Mouse (Mus musculus) right cerebral cortex, postnatal 25 days (tissue): ENCODE results near the gene Ubr7.

ENCODE experiments used
- DNase-seq: peaks from one replicate; pipeline ENCODE4 v3.0.0; 2022

Ubr7 gene

GRCm38 (mm10) chr12:102743589-102744574, 13.9 kb upstream of the Ubr7 start, which contains the start of the genes Moap1 and Tmem251:
Moap1 (minus strand) TSS chr12:102743661.
Tmem251 (plus strand) TSS chr12:102743762.
- DNase-seq, result peak; percentile 93

- DNase-seq, result no peak
Measured at GRCm38 (mm10) chr12:102744839-102745238, 12.9 kb upstream of the Ubr7 start.

GRCm38 (mm10) chr12:102748256-102748655, 9.5 kb upstream of the Ubr7 start:
- no peak for DNase-seq

- no peak for DNase-seq
Measured at GRCm38 (mm10) chr12:102756304-102756703, 1.5 kb upstream of the Ubr7 start.

GRCm38 (mm10) chr12:102757055-102757688, 595 bp upstream of the Ubr7 start:
- DNase-seq, result no peak

- no peak for DNase-seq
Measured at GRCm38 (mm10) chr12:102758403-102758756, 613 bp downstream of the Ubr7 start, which contains the start of gene Gm20604. Gm20604 (minus strand) TSS chr12:102758672.

- DNase-seq, result no peak
Measured at GRCm38 (mm10) chr12:102758936-102759335, 1.2 kb downstream of the Ubr7 start.

- DNase-seq, result no peak
Measured at GRCm38 (mm10) chr12:102761668-102762067, 3.9 kb downstream of the Ubr7 start.

- DNase-seq, result no peak
Measured at GRCm38 (mm10) chr12:102763696-102764095, 5.9 kb downstream of the Ubr7 start.

- DNase-seq, result no peak
Measured at GRCm38 (mm10) chr12:102769000-102769399, 11.2 kb downstream of the Ubr7 start.

- DNase-seq, result no peak
Measured at GRCm38 (mm10) chr12:102771601-102772000, 13.8 kb downstream of the Ubr7 start.

GRCm38 (mm10) chr12:102772676-102773075, 14.9 kb downstream of the Ubr7 start:
- DNase-seq, result no peak

- no peak for DNase-seq
Measured at GRCm38 (mm10) chr12:102776035-102776434, 18.3 kb downstream of the Ubr7 start.

GRCm38 (mm10) chr12:102778151-102778550, 20.4 kb downstream of the Ubr7 start:
- no peak for DNase-seq

GRCm38 (mm10) chr12:102779452-102779851, 21.7 kb downstream of the Ubr7 start:
- no peak for DNase-seq

GRCm38 (mm10) chr12:102782841-102783240, 25.1 kb downstream of the Ubr7 start:
- DNase-seq, result no peak

GRCm38 (mm10) chr12:102784899-102785592, 27.3 kb downstream of the Ubr7 start:
- DNase-seq, result no peak

GRCm38 (mm10) chr12:102785593-102785985, 27.8 kb downstream of the Ubr7 start:
- no peak for DNase-seq

- no peak for DNase-seq
Measured at GRCm38 (mm10) chr12:102787927-102788326, 30.2 kb downstream of the Ubr7 start.

- DNase-seq, result no peak
Measured at GRCm38 (mm10) chr12:102799528-102799927, 41.8 kb downstream of the Ubr7 start.

- DNase-seq, result no peak
Measured at GRCm38 (mm10) chr12:102814858-102815257, 57.1 kb downstream of the Ubr7 start.

- DNase-seq, result no peak
Measured at GRCm38 (mm10) chr12:102826399-102826798, 68.6 kb downstream of the Ubr7 start.

- DNase-seq, result no peak
Measured at GRCm38 (mm10) chr12:102827119-102827518, 69.4 kb downstream of the Ubr7 start.
